Mouse (Mus musculus): ENCODE data around the gene Brap.
"Not testable (repeated sequence)": the region's sequence is repeated elsewhere in the genome, so short reads cannot be mapped to it uniquely, and the experiment has no call there.

Gene Brap

GRCm38 (mm10) chr5:121660059-121660896, at the start of gene Brap, which contains the start of gene Acad10:
Brap (plus strand) TSS chr5:121660563.
Acad10 (minus strand) TSS chr5:121660514.
- DNase-seq (ENCODE audit: low spot score in 2 of 2): peak; percentile 82 to 91

GRCm38 (mm10) chr5:121612036-121612435, 48.3 kb upstream of the Brap start:
- DNase-seq (ENCODE audit: low spot score in 2 of 2): no peak

- DNase-seq (ENCODE audit: low spot score in 2 of 2): not testable (repeated sequence)
These were observed 45.4 kb upstream of the Brap start for GRCm38 (mm10) chr5:121614921-121615320.

GRCm38 (mm10) chr5:121618592-121619513, 41.5 kb upstream of the Brap start, which contains the start of gene Acad12:
Acad12 (minus strand) TSS chr5:121618938.
- DNase-seq (ENCODE audit: low spot score in 2 of 2): peak; percentile 40 to 75

GRCm38 (mm10) chr5:121621102-121621501, 39.3 kb upstream of the Brap start:
- DNase-seq (ENCODE audit: low spot score in 2 of 2): no peak

GRCm38 (mm10) chr5:121623241-121623640, 37.1 kb upstream of the Brap start:
- DNase-seq (ENCODE audit: low spot score in 2 of 2): no peak

- peak; percentile 55 to 82 for DNase-seq (ENCODE audit: low spot score in 2 of 2)
These were observed 32.5 kb upstream of the Brap start for GRCm38 (mm10) chr5:121627871-121628270.

- peak in 1 of 2 experiments; percentile 18 for DNase-seq (ENCODE audit: low spot score in 2 of 2)
These were observed 29.2 kb upstream of the Brap start for GRCm38 (mm10) chr5:121631106-121631647.

GRCm38 (mm10) chr5:121632804-121633203, 27.6 kb upstream of the Brap start:
- DNase-seq (ENCODE audit: low spot score in 2 of 2): no peak

GRCm38 (mm10) chr5:121634668-121635067, 25.7 kb upstream of the Brap start:
- DNase-seq (ENCODE audit: low spot score in 2 of 2): no peak

- no peak for DNase-seq (ENCODE audit: low spot score in 2 of 2)
These were observed 23.1 kb upstream of the Brap start for GRCm38 (mm10) chr5:121637296-121637695.

GRCm38 (mm10) chr5:121639601-121640000, 20.8 kb upstream of the Brap start:
- DNase-seq (ENCODE audit: low spot score in 2 of 2): no peak

- no peak for DNase-seq (ENCODE audit: low spot score in 2 of 2)
These were observed 11.2 kb upstream of the Brap start for GRCm38 (mm10) chr5:121649134-121649533.

GRCm38 (mm10) chr5:121654526-121654925, 5.8 kb upstream of the Brap start:
- DNase-seq (ENCODE audit: low spot score in 2 of 2): no peak

- not testable (repeated sequence) for DNase-seq (ENCODE audit: low spot score in 2 of 2)
These were observed 3.5 kb upstream of the Brap start for GRCm38 (mm10) chr5:121656866-121657265.

- DNase-seq (ENCODE audit: low spot score in 2 of 2): not testable (repeated sequence)
These were observed 2.7 kb upstream of the Brap start for GRCm38 (mm10) chr5:121657656-121658055.

GRCm38 (mm10) chr5:121660897-121661254, 513 bp downstream of the Brap start:
- DNase-seq (ENCODE audit: low spot score in 2 of 2): peak in 1 of 2 experiments; percentile 18

- no peak for DNase-seq (ENCODE audit: low spot score in 2 of 2)
These were observed 1.1 kb downstream of the Brap start for GRCm38 (mm10) chr5:121661494-121661893.

GRCm38 (mm10) chr5:121663456-121663855, 3.1 kb downstream of the Brap start:
- no peak for DNase-seq (ENCODE audit: low spot score in 2 of 2)

GRCm38 (mm10) chr5:121664078-121664477, 3.7 kb downstream of the Brap start:
- no peak for DNase-seq (ENCODE audit: low spot score in 2 of 2)

GRCm38 (mm10) chr5:121664971-121665370, 4.6 kb downstream of the Brap start:
- no peak for DNase-seq (ENCODE audit: low spot score in 2 of 2)

- no peak for DNase-seq (ENCODE audit: low spot score in 2 of 2)
These were observed 6.7 kb downstream of the Brap start for GRCm38 (mm10) chr5:121667067-121667466.

Measured in thymus, postnatal 10 days (tissue).